Mouse (Mus musculus) hindbrain, postnatal 0 days (tissue): Measurements from ENCODE around the gene Prss43. TPM values are rescaled to one million over a fixed set of nuclear protein-coding genes. Genes with fewer than 3 reads are reported as not detected.

ENCODE experiments used
- ATAC-seq: fragments of 200-750 bp; cut with Nextera tagmentation; 2 replicates; pipeline ENCODE4 v1.8.0; 2017; ENCODE audit warnings: mild to moderate bottlenecking, moderate TSS enrichment, moderate library complexity
- DNase-seq: peaks from one replicate; pipeline ENCODE4 v3.0.0-alpha.2; 2015; ENCODE audit warnings: low spot score
- H3K27ac ChIP-seq: fragments of 300-500 bp; sonication (generic); 2 replicates; pipeline ENCODE4 v1.5.1; 2014; ENCODE audit warnings: mild to moderate bottlenecking
- H3K27me3 ChIP-seq: fragments of 300-500 bp; sonication (generic); 2 replicates; pipeline ENCODE4 v1.6.1; 2014; ENCODE audit warnings: low read length, mixed read lengths; ENCODE audit not compliant: insufficient read depth
- H3K36me3 ChIP-seq: fragments of 300-500 bp; sonication (generic); 2 replicates; pipeline ENCODE4 v1.6.1; 2014; ENCODE audit warnings: low read length, mixed read lengths; ENCODE audit not compliant: insufficient read depth
- H3K4me1 ChIP-seq: fragments of 300-500 bp; sonication (generic); 2 replicates; pipeline ENCODE4 v1.6.1; 2014; ENCODE audit warnings: antibody characterized with exemption, low read length, mixed read lengths; ENCODE audit not compliant: insufficient read depth
- H3K4me2 ChIP-seq: fragments of 300-500 bp; sonication (generic); 2 replicates; pipeline ENCODE4 v1.6.1; 2014; ENCODE audit warnings: low read depth, mild to moderate bottlenecking, low read length, moderate library complexity, mixed read lengths
- H3K4me3 ChIP-seq: fragments of 300-500 bp; sonication (generic); 2 replicates; pipeline ENCODE4 v1.5.1; 2014; ENCODE audit warnings: low read length
- H3K9ac ChIP-seq: fragments of 300-500 bp; sonication (generic); replicated peaks from 2 replicates; pipeline ENCODE4 v1.6.1; 2014; ENCODE audit warnings: mild to moderate bottlenecking, low read length, moderate library complexity, mixed read lengths
- H3K9me3 ChIP-seq: fragments of 300-500 bp; sonication (generic); 2 replicates; pipeline ENCODE4 v1.6.1; 2016; ENCODE audit warnings: low read length, mixed read lengths
- CTCF ChIP-seq: IDR thresholded peaks from 2 replicates; pipeline ENCODE4 v1.5.1; 2016; ENCODE audit warnings: antibody characterized with exemption, control low read depth, low read depth
- WGBS: fragments of 180-500 bp; shearing (Covaris S2); extraction: QIAGEN DNeasy Blood & Tissue Kit; methylation state at CpG from one replicate; pipeline ENCODE4 v1.1.7; 2014; 5-methylcytosine and 5-hydroxymethylcytosine counted together
- polyA plus RNA-seq: library from polyadenylated mRNA; unstranded; fragments of >200 nt; fragmentation: Nextera tagmentation; extraction: Ambion mirVana; gene quantifications from 2 replicates; pipeline ENCODE4 v1.2.1, GENCODE M21; 2015
- total RNA-seq: library from RNA; depleted of rRNA; stranded (reverse); fragments of >200 nt; gene quantifications from 2 replicates; pipeline ENCODE4 v1.2.3, GENCODE M21; 2014; rRNA removed

Prss43 gene
- total and polyA plus RNA-seq, 2 experiments from 2014 or later = 0.21 TPM; not detected in 1

DNA sequence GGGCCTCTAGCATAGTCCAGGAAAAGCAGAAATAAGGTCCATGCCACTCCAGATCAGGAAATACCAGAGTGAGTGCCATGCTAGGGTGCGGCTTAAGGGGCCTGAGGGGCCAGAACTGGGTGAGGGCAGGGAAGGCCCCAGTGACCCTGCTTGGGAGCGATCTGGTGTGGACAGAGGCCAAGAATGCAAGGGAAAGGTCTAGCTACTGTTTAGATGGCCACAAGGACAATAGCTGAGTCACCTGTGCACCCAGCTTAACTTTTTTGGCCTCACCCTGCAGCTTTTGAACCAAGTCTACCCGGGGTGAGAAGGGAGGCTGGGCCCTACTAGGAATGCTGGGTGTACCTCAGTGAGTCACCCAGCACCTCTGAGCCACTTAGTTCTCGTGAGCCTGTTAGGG is 54.3 kb downstream of the Prss43 start:
- ATAC-seq = no peak
- Histone ChIP-seq H3K9me3 (no peaks in the 10 kb centered on the region), H3K4me2 (peak overlapping the region; percentile 93), H3K4me1 (peaks cover 7% of the 10 kb centered on the region; the same call in 1 of the 2 replicates), H3K4me3 (peak overlapping the region; percentile 58), H3K27ac (0 out of 2 replicates have a peak overlapping the region, but pooled peaks have one; percentile 81), H3K9ac (peak overlapping the region; percentile 58), H3K36me3 (no peaks in the 10 kb centered on the region), H3K27me3 (no peaks in the 10 kb centered on the region)
- 71% methylated on average over 4 of the region's 4 CpGs for WGBS
- DNase-seq = no peak
- TF ChIP-seq CTCF = no peak

Other genes with a start within 250 kb of the Prss43 start
- 23.1 and 30.6 TPM in 2 replicates for gene Nradd, start 202.2 kb upstream of the Prss43 start, total RNA-seq
- 18.7 and 19.3 TPM in 2 replicates for gene Nradd, start 202.2 kb upstream of the Prss43 start, polyA plus RNA-seq
- gene Nbeal2, start 172.5 kb upstream of the Prss43 start, total RNA-seq = 9.0 and 11.5 TPM in 2 replicates
- 1.8 and 1.9 TPM in 2 replicates for gene Nbeal2, start 172.5 kb upstream of the Prss43 start, polyA plus RNA-seq
- gene Ccdc12, start 170.2 kb upstream of the Prss43 start, total RNA-seq = 15.0 and 17.0 TPM in 2 replicates
- gene Ccdc12, start 170.2 kb upstream of the Prss43 start, polyA plus RNA-seq = 108 and 113 TPM in 2 replicates
- 0.72 TPM in 1 of 2 replicates, not detected in the other for gene Myl3, start 84.8 kb upstream of the Prss43 start, total RNA-seq
- gene Myl3, start 84.8 kb upstream of the Prss43 start, polyA plus RNA-seq = 0.65 and 0.89 TPM in 2 replicates
- 27.7 and 29.2 TPM in 2 replicates for gene Pth1r, start 79.5 kb upstream of the Prss43 start, total RNA-seq
- gene Pth1r, start 79.5 kb upstream of the Prss43 start, polyA plus RNA-seq = 11.7 and 12.5 TPM in 2 replicates
- gene Prss42, start 28.5 kb upstream of the Prss43 start, total RNA-seq = not detected in 2 replicates
- gene Prss42, start 28.5 kb upstream of the Prss43 start, polyA plus RNA-seq = not detected in 2 replicates
- gene Prss44, start 12.7 kb upstream of the Prss43 start, total RNA-seq = 0.10 TPM in 1 of 2 replicates, not detected in the other
- not detected in 2 replicates for gene Prss44, start 12.7 kb upstream of the Prss43 start, polyA plus RNA-seq
- 0.47 TPM in 1 of 2 replicates, not detected in the other for gene Prss45, start 7.9 kb downstream of the Prss43 start, total RNA-seq
- gene Prss45, start 7.9 kb downstream of the Prss43 start, polyA plus RNA-seq = 0.16 and 0.29 TPM in 2 replicates
- gene Prss46, start 17.8 kb downstream of the Prss43 start, total RNA-seq = not detected in 2 replicates
- gene Prss46, start 17.8 kb downstream of the Prss43 start, polyA plus RNA-seq = not detected in 2 replicates
- gene Prss50, start 31.3 kb downstream of the Prss43 start, total RNA-seq = 1.2 TPM in 2 replicates
- gene Prss50, start 31.3 kb downstream of the Prss43 start, polyA plus RNA-seq = 1.4 and 1.7 TPM in 2 replicates
- 10.7 and 16.3 TPM in 2 replicates for gene Als2cl, start 53.2 kb downstream of the Prss43 start, total RNA-seq
- gene Als2cl, start 53.2 kb downstream of the Prss43 start, polyA plus RNA-seq = 2.2 and 2.5 TPM in 2 replicates
- 5.7 and 6.8 TPM in 2 replicates for gene Tmie, start 53.4 kb downstream of the Prss43 start, total RNA-seq
- gene Tmie, start 53.4 kb downstream of the Prss43 start, polyA plus RNA-seq = 6.2 and 7.1 TPM in 2 replicates
- not detected in 2 replicates for gene Fam240a, start 90.2 kb downstream of the Prss43 start, total RNA-seq
- gene Fam240a, start 90.2 kb downstream of the Prss43 start, polyA plus RNA-seq = not detected in 2 replicates
- gene Tdgf1, start 119.5 kb downstream of the Prss43 start, total RNA-seq = 1.5 TPM in 1 of 2 replicates, not detected in the other
- gene Tdgf1, start 119.5 kb downstream of the Prss43 start, polyA plus RNA-seq = 0.66 and 0.87 TPM in 2 replicates
- 0.78 and 8.3 TPM in 2 replicates for gene Lrrc2, start 124.9 kb downstream of the Prss43 start, total RNA-seq
- gene Lrrc2, start 124.9 kb downstream of the Prss43 start, polyA plus RNA-seq = 1.3 and 2.6 TPM in 2 replicates
- gene Rtp3, start 163.9 kb downstream of the Prss43 start, total RNA-seq = 1.4 TPM in 1 of 2 replicates, not detected in the other
- not detected in 2 replicates for gene Rtp3, start 163.9 kb downstream of the Prss43 start, polyA plus RNA-seq
- 0.89 and 1.7 TPM in 2 replicates for gene Ltf, start 192.6 kb downstream of the Prss43 start, total RNA-seq
- gene Ltf, start 192.6 kb downstream of the Prss43 start, polyA plus RNA-seq = 0.42 and 0.51 TPM in 2 replicates
- gene Ccrl2, start 230.8 kb downstream of the Prss43 start, total RNA-seq = 0.25 and 1.5 TPM in 2 replicates
- 0.91 and 1.2 TPM in 2 replicates for gene Ccrl2, start 230.8 kb downstream of the Prss43 start, polyA plus RNA-seq